Mouse (Mus musculus): ENCODE measurements around the gene Brca1. TPM values are rescaled to one million over a fixed set of nuclear protein-coding genes. Genes with fewer than 3 reads are reported as not detected.
"Not testable (repeated sequence)": the region's sequence is repeated elsewhere in the genome, so short reads cannot be mapped to it uniquely, and the experiment has no call there.

The Brca1 gene
- polyA plus RNA-seq, 1 experiment from 2014 or later = 10.2 TPM

DNA sequence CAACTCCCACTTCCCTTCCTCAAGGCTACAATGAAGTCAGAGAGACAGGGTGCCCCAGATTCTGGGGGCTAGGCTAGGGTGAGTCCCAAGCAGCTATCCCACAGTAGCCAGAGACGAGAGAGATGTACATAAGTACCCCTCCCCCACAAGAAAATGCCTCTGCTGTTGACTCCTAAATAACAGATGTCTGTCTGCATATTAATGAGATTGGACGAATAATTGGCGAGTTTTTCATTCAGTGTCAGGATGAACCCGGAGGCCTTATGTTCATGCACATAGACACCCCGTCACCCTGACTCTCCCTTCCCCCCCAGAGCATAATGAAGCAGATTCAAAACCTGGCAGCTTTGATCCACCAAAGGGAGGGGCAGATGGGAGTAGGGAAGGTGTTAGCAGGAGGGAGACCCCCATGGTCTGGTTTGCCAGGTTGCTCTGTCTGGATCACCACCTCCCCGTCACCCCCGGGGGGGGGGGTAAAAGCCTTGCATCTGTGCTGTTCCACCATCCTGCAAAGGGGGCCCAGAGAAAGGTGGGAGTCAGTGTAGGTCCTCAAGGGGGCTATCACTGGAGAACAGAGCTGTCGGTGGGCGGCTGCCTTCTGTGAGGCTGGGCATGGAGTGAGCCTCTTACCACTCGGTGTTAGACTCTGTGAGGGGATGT lies 74.1 kb downstream of the Brca1 start:
- H3K27me3 ChIP-seq (replicated peaks) = no peaks in the 10 kb centered on the region
- H3K9ac ChIP-seq = no peak overlapping the region
- no peak for ATAC-seq
- H3K36me3 ChIP-seq = no peaks in the 10 kb centered on the region
- WGBS = 63% methylated on average over 10 of the region's 10 CpGs
- no peak overlapping the region for H3K4me2 ChIP-seq (replicated peaks)
- H3K27ac ChIP-seq = 0 out of 2 replicates have a peak overlapping the region, but pooled peaks have one; percentile 17
- H3K9me3 ChIP-seq = no peaks in the 10 kb centered on the region
- no peak overlapping the region for H3K4me3 ChIP-seq (replicated peaks)
- H3K4me1 ChIP-seq (replicated peaks) = peaks cover 19% of the 10 kb centered on the region

DNA sequence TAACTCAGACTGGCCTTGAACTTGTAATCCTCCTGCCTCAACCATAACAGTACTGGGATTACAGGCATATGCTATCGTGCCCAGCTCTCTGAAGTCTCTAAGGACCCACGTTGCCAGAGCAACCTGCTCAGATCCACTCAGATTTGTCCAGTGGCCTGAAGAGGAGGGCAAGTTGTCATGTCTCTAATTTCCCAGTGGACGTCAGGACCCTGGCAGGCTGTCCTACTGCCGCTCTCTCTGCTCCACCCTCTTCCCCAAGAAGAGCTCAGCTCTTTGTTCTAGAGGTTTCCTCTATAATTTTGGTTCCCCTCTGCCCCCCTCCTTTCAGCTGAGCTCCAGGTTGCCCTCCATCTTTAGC lies 74.6 kb downstream of the Brca1 start:
- no peak overlapping the region for H3K4me3 ChIP-seq (replicated peaks)
- no peaks in the 10 kb centered on the region for H3K36me3 ChIP-seq
- no peaks in the 10 kb centered on the region for H3K27me3 ChIP-seq (replicated peaks)
- H3K9ac ChIP-seq = no peak overlapping the region
- no peak for ATAC-seq
- peaks cover 19% of the 10 kb centered on the region for H3K4me1 ChIP-seq (replicated peaks)
- H3K4me2 ChIP-seq (replicated peaks) = no peak overlapping the region
- 55% methylated on average over 4 of the region's 4 CpGs for WGBS
- H3K9me3 ChIP-seq = no peaks in the 10 kb centered on the region
- 0 out of 2 replicates have a peak overlapping the region, but pooled peaks have one; percentile 17 for H3K27ac ChIP-seq

GRCm38 (mm10) chr11:101476361-101476760 lies 75.4 kb downstream of the Brca1 start:
- H3K27me3 ChIP-seq (replicated peaks); H3K27ac ChIP-seq; H3K9me3 ChIP-seq; H3K9ac ChIP-seq; H3K36me3 ChIP-seq; H3K4me2 ChIP-seq (replicated peaks); H3K4me3 ChIP-seq (replicated peaks); ATAC-seq: not testable (repeated sequence)
- peaks cover 19% of the 10 kb centered on the region for H3K4me1 ChIP-seq (replicated peaks)
- 81% methylated on average over 4 of the region's 4 CpGs for WGBS

- no peak for ATAC-seq
- no peaks in the 10 kb centered on the region for H3K27me3 ChIP-seq (replicated peaks)
- H3K4me3 ChIP-seq (replicated peaks) = no peak overlapping the region
- peaks cover 6% of the 10 kb centered on the region for H3K4me1 ChIP-seq (replicated peaks)
- H3K9ac ChIP-seq = no peak overlapping the region
- no peaks in the 10 kb centered on the region for H3K36me3 ChIP-seq
- 63% methylated on average over 5 of the region's 5 CpGs for WGBS
- H3K4me2 ChIP-seq (replicated peaks) = no peak overlapping the region
- H3K9me3 ChIP-seq = no peaks in the 10 kb centered on the region
- H3K27ac ChIP-seq = no peak overlapping the region
Observed at GRCm38 (mm10) chr11:101474298-101474697, 77.5 kb downstream of the Brca1 start.

- H3K36me3 ChIP-seq; H3K4me1 ChIP-seq (replicated peaks); H3K27ac ChIP-seq; H3K9ac ChIP-seq; H3K4me3 ChIP-seq (replicated peaks); H3K4me2 ChIP-seq (replicated peaks); ATAC-seq; H3K27me3 ChIP-seq (replicated peaks); H3K9me3 ChIP-seq: not testable (repeated sequence)
- WGBS = 81% methylated on average over 1 of the region's 1 CpGs
Observed at GRCm38 (mm10) chr11:101473686-101474085, 78.1 kb downstream of the Brca1 start.

DNA sequence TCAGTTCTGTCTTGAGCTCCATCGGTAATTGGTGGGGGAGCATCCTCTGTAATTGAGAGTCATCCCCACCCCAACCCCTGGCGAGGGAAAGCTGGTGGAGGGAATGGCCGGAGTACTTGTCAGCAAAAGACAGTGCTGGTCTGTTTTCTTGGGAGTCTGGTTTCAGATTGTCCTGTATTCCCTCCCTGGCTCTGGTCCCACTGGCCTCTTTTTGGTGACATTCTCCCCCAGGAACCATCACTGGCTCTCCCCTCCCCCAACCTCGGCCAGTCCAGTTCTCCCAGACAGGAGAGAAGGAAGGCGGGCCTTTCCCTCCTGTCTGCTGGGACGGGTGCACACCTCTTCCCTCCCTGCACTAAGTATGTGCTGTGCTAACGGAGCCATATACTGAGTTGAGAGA lies 79.4 kb downstream of the Brca1 start:
- 50% methylated on average over 7 of the region's 7 CpGs for WGBS
- Histone ChIP-seq H3K4me3 (replicated peaks) (no peak overlapping the region), H3K27ac (no peak overlapping the region), H3K27me3 (replicated peaks) (no peaks in the 10 kb centered on the region), H3K36me3 (no peaks in the 10 kb centered on the region), H3K4me1 (replicated peaks) (peaks cover 7% of the 10 kb centered on the region), H3K4me2 (replicated peaks) (no peak overlapping the region), H3K9ac (no peak overlapping the region), H3K9me3 (no peaks in the 10 kb centered on the region)
- ATAC-seq = no peak

GRCm38 (mm10) chr11:101471926-101472325 lies 79.8 kb downstream of the Brca1 start:
- Histone ChIP-seq H3K36me3 (no peaks in the 10 kb centered on the region), H3K27me3 (replicated peaks) (no peaks in the 10 kb centered on the region), H3K4me1 (replicated peaks) (peaks cover 11% of the 10 kb centered on the region), H3K4me2 (replicated peaks) (no peak overlapping the region), H3K27ac (no peak overlapping the region), H3K9me3 (no peaks in the 10 kb centered on the region), H3K4me3 (replicated peaks) (no peak overlapping the region), H3K9ac (no peak overlapping the region)
- no peak for ATAC-seq
- WGBS = 77% methylated on average over 3 of the region's 3 CpGs

GRCm38 (mm10) chr11:101470206-101470605 lies 81.5 kb downstream of the Brca1 start:
- Histone ChIP-seq H3K9me3 (no peaks in the 10 kb centered on the region), H3K4me1 (replicated peaks) (peaks cover 11% of the 10 kb centered on the region), H3K27me3 (replicated peaks) (no peaks in the 10 kb centered on the region), H3K27ac (no peak overlapping the region), H3K36me3 (no peaks in the 10 kb centered on the region), H3K4me2 (replicated peaks) (no peak overlapping the region), H3K9ac (no peak overlapping the region), H3K4me3 (replicated peaks) (no peak overlapping the region)
- 53% methylated on average over 7 of the region's 7 CpGs for WGBS
- ATAC-seq = no peak

DNA sequence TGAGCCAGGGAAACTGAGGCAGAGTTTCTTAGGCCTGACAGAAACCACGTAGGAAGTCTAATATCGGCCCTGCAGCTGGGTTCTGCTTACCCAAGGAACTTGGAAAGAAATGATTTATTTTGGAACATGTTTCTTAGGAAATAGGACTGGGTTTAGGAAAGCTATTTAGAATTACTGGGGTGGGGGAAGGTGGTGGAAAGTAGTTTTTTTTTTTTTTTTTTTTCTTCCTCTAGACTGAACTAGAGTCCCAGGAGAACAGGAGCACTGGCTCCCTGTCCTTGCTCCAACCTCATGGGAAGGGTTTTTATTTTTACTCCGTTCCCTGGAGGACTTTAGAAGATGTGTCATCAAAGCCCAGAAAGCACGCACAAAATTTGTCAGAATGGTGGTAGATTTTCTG lies 82.6 kb downstream of the Brca1 start:
- peak overlapping the region; percentile 72; the same call in 1 of the 2 replicates for H3K9ac ChIP-seq
- 69% methylated on average over 4 of the region's 4 CpGs for WGBS
- no peaks in the 10 kb centered on the region for H3K36me3 ChIP-seq
- no peaks in the 10 kb centered on the region for H3K9me3 ChIP-seq
- H3K27me3 ChIP-seq (replicated peaks) = no peaks in the 10 kb centered on the region
- peak overlapping the region; percentile 61; the same call in 1 of the 2 replicates for H3K4me3 ChIP-seq (replicated peaks)
- no peak overlapping the region for H3K27ac ChIP-seq
- ATAC-seq = no peak
- peaks cover 15% of the 10 kb centered on the region for H3K4me1 ChIP-seq (replicated peaks)
- peak overlapping the region; percentile 98 for H3K4me2 ChIP-seq (replicated peaks)

DNA sequence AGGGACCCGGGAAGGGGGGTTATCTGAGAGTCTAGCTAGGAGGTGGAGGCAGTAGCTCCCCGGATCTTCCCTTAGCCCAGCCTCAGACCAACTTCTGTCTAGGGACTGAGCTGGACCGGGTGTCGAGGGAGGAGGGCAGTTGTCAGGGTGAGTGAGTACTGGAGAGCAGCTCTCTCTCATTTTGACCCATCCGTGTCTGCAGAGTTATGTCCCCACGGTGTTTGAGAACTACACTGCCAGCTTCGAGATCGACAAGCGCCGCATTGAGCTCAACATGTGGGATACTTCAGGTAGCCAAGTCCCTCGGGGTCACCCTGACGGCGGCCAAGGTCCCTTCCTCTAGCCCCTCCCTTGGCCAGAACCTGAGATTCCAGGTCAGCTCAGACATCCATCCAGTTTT lies 83.0 kb downstream of the Brca1 start:
- no peaks in the 10 kb centered on the region for H3K27me3 ChIP-seq (replicated peaks)
- peak overlapping the region; percentile 61 for H3K4me3 ChIP-seq (replicated peaks)
- peak overlapping the region; percentile 98 for H3K4me2 ChIP-seq (replicated peaks)
- WGBS = 6% methylated on average over 13 of the region's 13 CpGs
- peaks cover 17% of the 10 kb centered on the region for H3K4me1 ChIP-seq (replicated peaks)
- H3K9ac ChIP-seq = peak overlapping the region; percentile 72
- H3K9me3 ChIP-seq = no peaks in the 10 kb centered on the region
- ATAC-seq = no peak
- H3K27ac ChIP-seq = 0 out of 2 replicates have a peak overlapping the region, but pooled peaks have one; percentile 62
- H3K36me3 ChIP-seq = no peaks in the 10 kb centered on the region

DNA sequence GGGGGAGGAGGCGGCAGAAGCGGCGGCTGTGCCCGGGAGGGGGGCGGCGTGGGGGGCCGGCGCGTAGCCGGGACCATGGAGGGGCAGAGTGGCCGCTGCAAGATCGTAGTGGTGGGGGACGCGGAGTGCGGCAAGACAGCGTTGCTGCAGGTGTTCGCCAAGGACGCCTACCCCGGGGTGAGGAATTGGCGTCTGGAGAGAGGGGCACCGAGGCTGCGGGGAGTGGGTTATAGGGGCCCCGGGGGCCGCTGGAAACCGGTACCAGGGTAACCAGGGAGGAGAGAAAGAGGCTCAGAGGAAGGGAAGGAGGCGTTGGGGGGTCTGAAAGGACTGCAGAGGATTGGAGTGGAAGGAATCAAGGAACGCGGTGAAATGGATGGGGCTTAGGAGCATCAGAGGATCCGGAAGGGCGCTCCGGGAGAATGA lies 83.5 kb downstream of the Brca1 start:
- peak overlapping the region; percentile 72 for H3K9ac ChIP-seq
- peak; percentile 6 for ATAC-seq
- under 1% methylated on average over 25 of the region's 31 CpGs for WGBS
- peaks cover 20% of the 10 kb centered on the region for H3K4me1 ChIP-seq (replicated peaks)
- H3K27ac ChIP-seq = peak overlapping the region; percentile 62; the same call in 1 of the 2 replicates
- peak overlapping the region; percentile 98 for H3K4me2 ChIP-seq (replicated peaks)
- H3K36me3 ChIP-seq = no peaks in the 10 kb centered on the region
- no peaks in the 10 kb centered on the region for H3K27me3 ChIP-seq (replicated peaks)
- H3K4me3 ChIP-seq (replicated peaks) = peak overlapping the region; percentile 61
- H3K9me3 ChIP-seq = no peaks in the 10 kb centered on the region

- ATAC-seq = peak; percentile 79
Observed at GRCm38 (mm10) chr11:101467477-101468262, 84.1 kb downstream of the Brca1 start.

More at GRCm38 (mm10) chr11:101467477-101468262, 84.1 kb downstream of the Brca1 start:
- Histone ChIP-seq H3K4me1 (replicated peaks) (peaks cover 23% of the 10 kb centered on the region), H3K27me3 (replicated peaks) (no peaks in the 10 kb centered on the region), H3K4me3 (replicated peaks) (peak overlapping the region; percentile 61), H3K36me3 (no peaks in the 10 kb centered on the region), H3K27ac (peak overlapping the region; percentile 67), H3K4me2 (replicated peaks) (peak overlapping the region; percentile 98), H3K9ac (peak overlapping the region; percentile 72), H3K9me3 (no peaks in the 10 kb centered on the region)
- WGBS = under 1% methylated on average over 52 of the region's 54 CpGs

Data from intestine, embryonic 15.5 days (tissue).